Comparison of ENCODE assay signal across 14 mouse cellular contexts in the genomic region with DNA sequence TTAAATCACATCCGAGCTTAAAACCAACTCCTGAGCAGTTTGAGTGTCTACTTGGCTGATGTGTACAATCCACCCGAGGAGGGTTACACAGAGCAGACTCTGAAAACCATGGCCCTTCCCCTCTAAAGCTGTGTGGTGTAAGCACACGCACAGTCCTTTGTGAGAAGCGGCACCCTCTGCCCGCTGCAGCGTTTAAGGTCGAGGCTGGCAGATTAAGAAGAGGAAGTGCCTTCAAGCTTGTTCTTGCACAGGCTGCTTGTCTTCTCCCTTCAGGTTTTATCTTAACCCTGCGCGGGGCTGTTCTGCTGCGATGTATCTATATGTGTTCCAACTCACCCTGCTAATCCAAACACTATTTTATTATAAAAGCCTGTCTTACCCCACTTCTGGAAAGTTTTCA.
DNase-seq lines count a peak whose midpoint lies in the region; ATAC-seq lines count a peak whose summit lies in the region.
"Had no signal": no experiment of that assay in that cellular context is flagged by ENCODE, and none has a peak within 500 bp of the region (broad histone marks: within the 10 kb centered on the region; RNA-seq: fewer than 3 reads in every experiment).

No protein-coding gene starts in this region.

- no peak overlapping the region for H3K4me3 ChIP-seq in midbrain, embryonic 11.5 days (ENCODE audit: low read depth, low read length)
- no peak overlapping the region for H3K4me3 ChIP-seq in midbrain, embryonic 10.5 days
- H3K4me3 ChIP-seq in liver, embryonic 15.5 days (replicated peaks), result no peak overlapping the region
- H3K4me3 ChIP-seq: heart, embryonic 10.5 days had no signal

- H3K27me3 ChIP-seq in midbrain, embryonic 11.5 days (ENCODE audit: control insufficient read depth, insufficient read depth, low read length), result no peaks in the 10 kb centered on the region
- no peaks in the 10 kb centered on the region for H3K27me3 ChIP-seq in midbrain, embryonic 10.5 days (ENCODE audit: low read depth, poor library complexity, severe bottlenecking)
- no peaks in the 10 kb centered on the region for H3K27me3 ChIP-seq in liver, embryonic 15.5 days

- DNase-seq in midbrain, embryonic 11.5 days (ENCODE audit: low spot score, missing footprints), result peak; percentile 26
- DNase-seq in midbrain, embryonic 10.5 days (ENCODE audit: low spot score), result no peak
- DNase-seq in spleen, postnatal 36 days (ENCODE audit: low spot score in 2 of 2), result peak; percentile 63 to 70
- no peak for DNase-seq in cerebellum, postnatal 14 days
- DNase-seq in layer of hippocampus, adult 9-11 months, result no peak
- no peak for DNase-seq in urinary bladder, postnatal 4 days (ENCODE audit: low spot score in 2 of 2)
- DNase-seq: embryo, embryonic 11 days; kidney, adult 9 months; layer of hippocampus, postnatal 36 days had no signal

- no peak overlapping the region for H3K9ac ChIP-seq in midbrain, embryonic 11.5 days (ENCODE audit: low read length)
- H3K9ac ChIP-seq in liver, embryonic 15.5 days, result no peak overlapping the region
- H3K9ac ChIP-seq: hindbrain, embryonic 14.5 days; liver, embryonic 14.5 days had no signal

- no peak overlapping the region for H3K27ac ChIP-seq in midbrain, embryonic 11.5 days (ENCODE audit: low read depth, low read length)
- no peak overlapping the region for H3K27ac ChIP-seq in midbrain, embryonic 10.5 days (replicated peaks)
- H3K27ac ChIP-seq in liver, embryonic 15.5 days (replicated peaks), result no peak overlapping the region
- H3K27ac ChIP-seq: heart, embryonic 10.5 days; hindbrain, embryonic 14.5 days; liver, embryonic 14.5 days had no signal

- H3K4me1 ChIP-seq in midbrain, embryonic 11.5 days (ENCODE audit: control insufficient read depth, insufficient read depth, low read length), result no peaks in the 10 kb centered on the region
- peaks cover 4% of the 10 kb centered on the region for H3K4me1 ChIP-seq in midbrain, embryonic 10.5 days
- H3K4me1 ChIP-seq in liver, embryonic 15.5 days (replicated peaks), result no peaks in the 10 kb centered on the region

- H3K9me3 ChIP-seq in midbrain, embryonic 11.5 days (ENCODE audit: control insufficient read depth, low read length), result no peaks in the 10 kb centered on the region
- no peaks in the 10 kb centered on the region for H3K9me3 ChIP-seq in midbrain, embryonic 10.5 days (replicated peaks)
- no peaks in the 10 kb centered on the region for H3K9me3 ChIP-seq in liver, embryonic 15.5 days (replicated peaks)
- H3K9me3 ChIP-seq: heart, embryonic 10.5 days had no signal

- no peak for ATAC-seq in midbrain, embryonic 11.5 days (ENCODE audit: low FRiP score)
- no peak for ATAC-seq in liver, embryonic 15.5 days (ENCODE audit: insufficient read depth)
- ATAC-seq in frontal cortex, adult (ENCODE audit: low TSS enrichment), result no peak

- WGBS in midbrain, embryonic 11.5 days, result 73% methylated on average over 10 of the region's 10 CpGs
- WGBS in midbrain, embryonic 10.5 days, result 78% methylated on average over 10 of the region's 10 CpGs
- WGBS in liver, embryonic 15.5 days (ENCODE audit: insufficient replicate concordance), result 17% methylated on average over 10 of the region's 10 CpGs

- H3K4me2 ChIP-seq in midbrain, embryonic 11.5 days, result no peak overlapping the region
- 0 out of 2 replicates have a peak overlapping the region, but pooled peaks have one; percentile 11 for H3K4me2 ChIP-seq in liver, embryonic 15.5 days
- H3K4me2 ChIP-seq: hindbrain, embryonic 14.5 days had no signal

- no peaks in the 10 kb centered on the region for H3K36me3 ChIP-seq in midbrain, embryonic 11.5 days (ENCODE audit: control insufficient read depth, insufficient read depth, low read length)
- peaks cover 9% of the 10 kb centered on the region; the same call in 1 of the 2 replicates for H3K36me3 ChIP-seq in midbrain, embryonic 10.5 days
- H3K36me3 ChIP-seq in liver, embryonic 15.5 days (replicated peaks), result no peaks in the 10 kb centered on the region
- H3K36me3 ChIP-seq: heart, embryonic 10.5 days had no signal

Comparison
In these comparisons a context has a peak if more than half of its experiments do, and no peak if none do; other contexts are left out.
1. DNase-seq: peak in midbrain, embryonic 11.5 days (single experiment) and spleen, postnatal 36 days (2 of 2); none in midbrain, embryonic 10.5 days (single experiment), cerebellum, postnatal 14 days (0 of 2), layer of hippocampus, adult 9-11 months (single experiment) and urinary bladder, postnatal 4 days (0 of 2).